Mouse (Mus musculus) kidney, adult 2 months (tissue): ENCODE results near the gene Tsc22d3.

ENCODE experiments used
- CTCF ChIP-seq: fragments of 200-500 bp; conservative IDR thresholded peaks from 2 replicates; pipeline ENCODE4 v1.5.1; 2011; ENCODE audit warnings: low read depth, mild to moderate bottlenecking, control low read depth, low read length, moderate library complexity, mixed read lengths; ENCODE audit not compliant: insufficient read depth, insufficient read length
- POLR2A ChIP-seq: fragments of 200-500 bp; IDR thresholded peaks from one replicate; pipeline ENCODE4 v1.6.1; 2011; ENCODE audit warnings: low read depth, low read length, control low read depth

- TF ChIP-seq POLR2A, result no peak
- TF ChIP-seq CTCF, result no peak
Measured at GRCm38 (mm10) chrX:140530632-140531031, 69.8 kb downstream of the Tsc22d3 start.
